Mouse (Mus musculus): Measurements from ENCODE around the gene Cst8. TPM values are rescaled to one million over a fixed set of nuclear protein-coding genes. Genes with fewer than 3 reads are reported as not detected.
"Not testable (repeated sequence)": the region's sequence is repeated elsewhere in the genome, so short reads cannot be mapped to it uniquely, and the experiment has no call there.

The Cst8 gene
- 0.85 and 1.5 TPM in 2 replicates for polyA plus RNA-seq (2015; fragmentation: Nextera tagmentation; extraction: Ambion mirVana)

GRCm38 (mm10) chr2:148798485-148798884, at the start of gene Cst8:
Gene Cst8, plus strand, starts transcription at chr2:148798785.
- no peak within 1 kb of the TSS for H3K4me2 ChIP-seq
- H3K4me1 ChIP-seq = no peaks in the 10 kb centered on the region
- no peak within 1 kb of the TSS for H3K27ac ChIP-seq
- H3K9ac ChIP-seq = no peak within 1 kb of the TSS
- H3K36me3 ChIP-seq = no peaks in the 10 kb centered on the region
- H3K27me3 ChIP-seq (replicated peaks) = no peaks in the 10 kb centered on the region
- no peaks in the 10 kb centered on the region for H3K9me3 ChIP-seq
- H3K4me3 ChIP-seq (replicated peaks) = no peak within 1 kb of the TSS
- 78% methylated on average over 1 of the region's 1 CpGs for WGBS
- no peak for ATAC-seq (ENCODE audit: insufficient read depth, low FRiP score, low read depth)

DNA sequence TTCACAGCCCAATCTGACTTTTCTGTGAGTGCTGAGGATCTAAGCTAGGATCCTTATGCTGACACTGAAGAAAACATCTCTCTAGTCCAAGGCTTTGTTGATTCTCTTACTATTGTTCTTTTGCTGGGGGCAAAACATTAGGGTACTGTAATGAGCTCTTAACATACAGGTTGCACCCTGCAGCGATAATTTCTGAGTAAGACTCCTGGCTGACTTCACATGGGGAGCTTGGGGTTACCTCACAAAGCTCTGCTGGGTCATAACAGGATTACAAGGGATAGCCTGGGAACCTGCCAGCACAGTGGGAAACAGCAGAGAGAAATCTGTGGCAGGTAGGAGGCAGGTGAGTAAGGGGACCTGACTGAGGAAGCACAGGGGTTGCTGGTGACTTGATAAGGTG, 48.5 kb upstream of the Cst8 start, which contains the start of gene Cstl1:
Gene Cstl1, plus strand, starts transcription at position 301 of the 400 bp plus-strand sequence.
- no peak for ATAC-seq (ENCODE audit: insufficient read depth, low FRiP score, low read depth)
- no peak within 1 kb of the TSS for H3K9ac ChIP-seq
- no peaks in the 10 kb centered on the region for H3K4me1 ChIP-seq
- no peak within 1 kb of the TSS for H3K27ac ChIP-seq
- H3K36me3 ChIP-seq = no peaks in the 10 kb centered on the region
- WGBS = 78% methylated on average over 1 of the region's 1 CpGs
- no peaks in the 10 kb centered on the region for H3K27me3 ChIP-seq (replicated peaks)
- no peak within 1 kb of the TSS for H3K4me2 ChIP-seq
- no peaks in the 10 kb centered on the region for H3K9me3 ChIP-seq
- no peak within 1 kb of the TSS for H3K4me3 ChIP-seq (replicated peaks)

DNA sequence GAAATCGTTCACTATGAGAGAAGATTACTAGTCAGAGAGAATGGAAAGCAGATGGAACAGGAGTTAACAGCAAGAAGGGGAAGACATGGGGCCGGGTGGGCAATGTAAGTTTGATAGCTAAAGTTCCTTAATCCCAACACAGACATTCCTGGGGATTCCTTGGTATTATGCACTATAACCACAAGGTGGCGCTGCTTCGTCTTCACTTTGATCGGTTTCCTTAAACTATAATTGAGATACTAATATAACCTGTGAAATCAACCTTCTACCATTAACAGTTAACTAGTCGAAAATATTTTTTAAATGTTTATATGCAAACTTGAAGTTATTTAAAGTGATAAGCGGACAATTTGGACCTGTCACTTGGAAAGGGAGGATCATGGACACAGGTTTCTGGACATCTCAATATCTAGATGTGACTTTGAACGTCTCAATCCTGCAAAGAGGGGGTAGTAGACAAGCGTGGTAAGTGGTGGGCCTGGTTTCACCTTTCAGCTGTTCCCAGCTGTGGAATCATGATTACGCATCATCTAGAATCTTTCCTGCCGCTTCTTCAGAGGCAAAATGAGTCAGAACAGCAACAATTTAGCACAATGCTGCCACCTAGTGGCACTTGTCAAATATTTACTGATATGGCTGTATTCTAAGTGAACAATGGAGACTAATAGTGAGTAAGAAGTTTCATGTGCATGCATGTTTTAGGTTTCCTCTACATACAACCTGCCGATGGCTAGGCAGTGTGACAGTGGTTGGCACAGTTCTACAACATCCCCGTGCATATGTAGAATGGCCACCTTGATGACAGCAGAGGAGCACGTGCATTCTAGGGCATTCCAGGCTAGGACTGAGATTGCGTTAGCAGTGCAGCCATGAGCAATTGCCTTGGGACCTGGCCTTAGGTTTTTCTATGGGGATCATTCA, 46.4 kb upstream of the Cst8 start:
- no peaks in the 10 kb centered on the region for H3K27me3 ChIP-seq (replicated peaks)
- ATAC-seq (ENCODE audit: insufficient read depth, low FRiP score, low read depth) = peak; percentile 47; the same call in 1 of the 2 replicates
- 17% methylated on average over 15 of the region's 15 CpGs for WGBS
- H3K9me3 ChIP-seq = no peaks in the 10 kb centered on the region
- H3K4me1 ChIP-seq = no peaks in the 10 kb centered on the region
- H3K4me2 ChIP-seq = peak overlapping the region; percentile 52
- no peaks in the 10 kb centered on the region for H3K36me3 ChIP-seq
- no peak overlapping the region for H3K27ac ChIP-seq
- peak overlapping the region; percentile 30 for H3K4me3 ChIP-seq (replicated peaks)
- H3K9ac ChIP-seq = no peak overlapping the region

DNA sequence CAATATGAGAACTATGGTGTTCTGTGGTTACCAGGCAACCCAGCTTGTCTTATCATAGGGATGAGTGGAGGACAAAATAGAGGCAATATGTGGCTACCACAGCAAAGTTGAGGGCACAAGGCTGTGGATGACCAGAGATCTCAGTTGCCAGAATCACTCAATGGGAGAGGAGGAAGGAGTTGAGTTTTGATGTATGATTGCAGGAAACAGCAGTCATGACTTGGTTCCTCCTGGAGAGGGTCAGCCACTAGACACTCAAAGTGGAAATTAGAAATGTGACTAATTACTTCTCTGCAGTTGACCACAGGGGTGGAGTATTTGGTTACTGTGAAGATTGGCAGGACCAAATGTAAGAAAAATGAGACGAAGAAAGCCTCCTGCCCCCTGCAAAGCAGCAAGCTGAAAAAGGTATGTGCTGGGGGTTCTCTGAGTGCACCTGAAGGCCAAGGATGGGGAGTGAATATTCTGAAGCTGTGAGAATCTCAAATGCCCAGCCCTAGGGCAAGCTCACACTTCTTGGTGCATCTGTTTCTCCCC, 44.2 kb upstream of the Cst8 start:
- Histone ChIP-seq H3K4me2 (no peak overlapping the region), H3K27me3 (replicated peaks) (no peaks in the 10 kb centered on the region), H3K4me3 (replicated peaks) (no peak overlapping the region), H3K9me3 (no peaks in the 10 kb centered on the region), H3K4me1 (no peaks in the 10 kb centered on the region), H3K36me3 (no peaks in the 10 kb centered on the region), H3K27ac (no peak overlapping the region), H3K9ac (no peak overlapping the region)
- no peak for ATAC-seq (ENCODE audit: insufficient read depth, low FRiP score, low read depth)
- WGBS = 54% methylated on average over 1 of the region's 1 CpGs

- WGBS = 94% methylated on average over 1 of the region's 1 CpGs
- H3K4me3 ChIP-seq (replicated peaks) = no peak overlapping the region
- no peaks in the 10 kb centered on the region for H3K4me1 ChIP-seq
- no peak for ATAC-seq (ENCODE audit: insufficient read depth, low FRiP score, low read depth)
- no peaks in the 10 kb centered on the region for H3K27me3 ChIP-seq (replicated peaks)
- H3K9ac ChIP-seq = no peak overlapping the region
- H3K36me3 ChIP-seq = no peaks in the 10 kb centered on the region
- no peak overlapping the region for H3K4me2 ChIP-seq
- H3K9me3 ChIP-seq = no peaks in the 10 kb centered on the region
- H3K27ac ChIP-seq = no peak overlapping the region
Observed at GRCm38 (mm10) chr2:148763648-148764388, 34.8 kb upstream of the Cst8 start.

GRCm38 (mm10) chr2:148771397-148771796, 27.2 kb upstream of the Cst8 start, which contains the start of gene Cst11:
Gene Cst11, minus strand, starts transcription at chr2:148771497.
- H3K27ac ChIP-seq; H3K27me3 ChIP-seq (replicated peaks); H3K4me1 ChIP-seq; H3K4me3 ChIP-seq (replicated peaks); H3K9ac ChIP-seq; ATAC-seq (ENCODE audit: insufficient read depth, low FRiP score, low read depth); H3K4me2 ChIP-seq; H3K9me3 ChIP-seq; H3K36me3 ChIP-seq: not testable (repeated sequence)
- WGBS = 82% methylated on average over 4 of the region's 4 CpGs

DNA sequence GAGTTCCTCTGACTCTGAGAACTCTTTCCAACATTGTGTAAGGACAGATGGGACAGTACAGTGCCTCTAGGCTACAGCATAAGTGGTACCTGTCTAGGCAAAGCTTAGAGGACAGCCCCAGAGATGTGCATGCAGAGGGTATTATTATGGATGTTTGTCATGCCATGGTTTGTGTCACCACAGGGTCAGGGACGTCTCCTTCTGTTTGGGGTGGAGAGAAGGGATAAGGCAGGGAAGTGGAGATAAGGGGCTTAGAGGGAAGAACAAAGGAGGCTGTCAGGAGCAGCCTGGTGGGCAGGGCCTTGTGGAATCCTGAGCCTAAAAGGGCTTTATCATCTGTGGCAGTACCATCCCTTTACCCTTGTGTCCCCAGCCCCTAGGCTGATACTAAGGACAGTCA, 16.9 kb upstream of the Cst8 start, which contains the start of gene 8030411F24Rik:
Gene 8030411F24Rik, plus strand, starts transcription at position 301 of the 400 bp plus-strand sequence.
- no peak within 1 kb of the TSS for H3K4me3 ChIP-seq (replicated peaks)
- H3K27ac ChIP-seq = no peak within 1 kb of the TSS
- H3K9ac ChIP-seq = no peak within 1 kb of the TSS
- no peak for ATAC-seq (ENCODE audit: insufficient read depth, low FRiP score, low read depth)
- H3K27me3 ChIP-seq (replicated peaks) = no peaks in the 10 kb centered on the region
- H3K9me3 ChIP-seq = no peaks in the 10 kb centered on the region
- no peak within 1 kb of the TSS for H3K4me2 ChIP-seq
- H3K4me1 ChIP-seq = no peaks in the 10 kb centered on the region
- WGBS = 7% methylated on average over 1 of the region's 1 CpGs
- no peaks in the 10 kb centered on the region for H3K36me3 ChIP-seq

GRCm38 (mm10) chr2:148789142-148789541, 9.4 kb upstream of the Cst8 start, which contains the start of gene Cst12:
Gene Cst12, plus strand, starts transcription at chr2:148789361.
- H3K4me2 ChIP-seq = no peak within 1 kb of the TSS
- H3K9me3 ChIP-seq = no peaks in the 10 kb centered on the region
- no peak within 1 kb of the TSS for H3K27ac ChIP-seq
- 94% methylated on average over 6 of the region's 6 CpGs for WGBS
- H3K4me3 ChIP-seq (replicated peaks) = no peak within 1 kb of the TSS
- no peak within 1 kb of the TSS for H3K9ac ChIP-seq
- H3K4me1 ChIP-seq = no peaks in the 10 kb centered on the region
- H3K27me3 ChIP-seq (replicated peaks) = no peaks in the 10 kb centered on the region
- no peak for ATAC-seq (ENCODE audit: insufficient read depth, low FRiP score, low read depth)
- H3K36me3 ChIP-seq = no peaks in the 10 kb centered on the region

- Histone ChIP-seq H3K27me3 (replicated peaks) (no peaks in the 10 kb centered on the region), H3K9me3 (no peaks in the 10 kb centered on the region), H3K9ac (no peak overlapping the region), H3K36me3 (no peaks in the 10 kb centered on the region), H3K4me2 (no peak overlapping the region), H3K27ac (no peak overlapping the region), H3K4me1 (no peaks in the 10 kb centered on the region), H3K4me3 (replicated peaks) (no peak overlapping the region)
- ATAC-seq (ENCODE audit: insufficient read depth, low FRiP score, low read depth) = no peak
- 23% methylated on average over 3 of the region's 3 CpGs for WGBS
Observed at GRCm38 (mm10) chr2:148801491-148801921, 2.9 kb downstream of the Cst8 start.

- Histone ChIP-seq H3K9ac (no peak overlapping the region), H3K27me3 (replicated peaks) (no peaks in the 10 kb centered on the region), H3K4me2 (no peak overlapping the region), H3K36me3 (no peaks in the 10 kb centered on the region), H3K4me1 (no peaks in the 10 kb centered on the region), H3K9me3 (no peaks in the 10 kb centered on the region), H3K27ac (no peak overlapping the region), H3K4me3 (replicated peaks) (no peak overlapping the region)
- no peak for ATAC-seq (ENCODE audit: insufficient read depth, low FRiP score, low read depth)
- 50% methylated on average over 6 of the region's 6 CpGs for WGBS
Observed at GRCm38 (mm10) chr2:148806696-148807095, 8.1 kb downstream of the Cst8 start.

- no peaks in the 10 kb centered on the region for H3K36me3 ChIP-seq
- no peak within 1 kb of the TSS for H3K4me3 ChIP-seq (replicated peaks)
- no peaks in the 10 kb centered on the region for H3K9me3 ChIP-seq
- no peaks in the 10 kb centered on the region for H3K27me3 ChIP-seq (replicated peaks)
- no peaks in the 10 kb centered on the region for H3K4me1 ChIP-seq
- ATAC-seq (ENCODE audit: insufficient read depth, low FRiP score, low read depth) = no peak
- H3K27ac ChIP-seq = no peak within 1 kb of the TSS
- H3K4me2 ChIP-seq = no peak within 1 kb of the TSS
- H3K9ac ChIP-seq = no peak within 1 kb of the TSS
Observed at GRCm38 (mm10) chr2:148819909-148820308, 21.3 kb downstream of the Cst8 start, which contains the start of gene Cst13. Gene Cst13, plus strand, starts transcription at chr2:148820081.
